Mouse (Mus musculus) right cerebral cortex, postnatal 25 days (tissue): Measurements from ENCODE around the gene Anp32e.
"Not testable (repeated sequence)": the region's sequence is repeated elsewhere in the genome, so short reads cannot be mapped to it uniquely, and the experiment has no call there.

Source experiments
- DNase-seq: peaks from one replicate; pipeline ENCODE4 v3.0.0; 2022

The Anp32e gene

DNA sequence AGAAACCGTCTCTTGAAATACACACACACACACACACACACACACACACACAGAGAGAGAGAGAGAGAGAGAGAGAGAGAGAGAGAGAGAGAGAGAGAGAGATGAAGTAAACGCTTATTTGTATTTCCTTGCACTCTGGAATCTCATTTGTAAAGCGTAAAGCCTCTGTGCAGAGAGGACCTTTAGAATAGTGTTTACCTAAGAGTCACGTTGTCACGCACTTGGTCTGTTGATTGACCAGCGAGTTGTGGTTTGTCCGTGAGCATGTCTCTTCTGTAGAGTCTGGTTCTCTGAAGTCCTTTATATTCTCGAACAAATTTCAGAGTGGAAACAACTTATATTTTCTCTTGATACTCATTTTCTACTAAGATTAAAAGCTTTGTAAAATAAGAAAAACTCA lies 15.7 kb downstream of the Anp32e start:
- no peak for DNase-seq

GRCm38 (mm10) chr3:95945731-95946240 lies 16.7 kb downstream of the Anp32e start:
- no peak for DNase-seq

GRCm38 (mm10) chr3:95948325-95948724 lies 19.3 kb downstream of the Anp32e start:
- DNase-seq = no peak

GRCm38 (mm10) chr3:95950763-95951551 lies 21.9 kb downstream of the Anp32e start:
- peak; percentile 91 for DNase-seq

DNA sequence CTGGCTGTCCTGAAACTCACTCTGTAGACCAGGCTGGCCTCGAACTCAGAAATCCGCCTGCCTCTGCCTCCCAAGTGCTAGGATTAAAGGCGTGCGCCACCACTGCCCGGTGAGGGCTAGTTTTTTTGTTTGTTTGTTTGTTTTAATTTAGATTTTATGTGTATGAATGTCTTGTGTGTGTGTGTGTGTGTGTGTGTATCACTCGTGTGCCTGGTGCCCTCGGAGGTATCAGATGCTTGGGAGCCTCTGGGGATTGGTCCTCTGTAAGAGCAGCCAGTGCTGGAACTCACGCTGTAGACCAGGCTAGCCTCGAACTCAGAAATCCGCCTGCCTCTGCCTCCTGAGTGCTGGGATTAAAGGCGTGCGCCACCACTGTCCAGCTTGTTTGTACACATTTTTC lies 22.5 kb downstream of the Anp32e start:
- DNase-seq = not testable (repeated sequence)

DNA sequence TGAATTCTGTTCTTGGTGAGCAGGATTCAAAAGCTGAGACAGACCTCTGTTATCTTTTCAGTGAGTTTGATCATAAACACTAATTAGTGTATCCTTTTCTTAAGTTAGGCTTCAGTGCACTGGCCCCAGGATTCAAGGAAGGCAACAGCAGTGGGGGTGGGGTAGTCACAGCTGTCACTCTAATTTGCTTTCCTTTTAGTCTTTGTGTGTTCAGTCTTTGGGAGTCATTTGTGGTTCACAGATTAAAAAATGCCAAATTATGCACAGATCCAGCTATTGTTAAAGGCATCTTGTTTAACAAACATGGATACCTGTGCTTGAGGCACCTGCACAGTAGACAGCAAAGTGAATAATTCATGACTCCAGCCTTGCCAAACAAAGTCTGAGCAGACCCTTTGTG lies 24.0 kb downstream of the Anp32e start:
- DNase-seq = no peak

GRCm38 (mm10) chr3:95953522-95953921 lies 24.5 kb downstream of the Anp32e start:
- DNase-seq = no peak

GRCm38 (mm10) chr3:95954648-95955173 lies 25.7 kb downstream of the Anp32e start:
- not testable (repeated sequence) for DNase-seq

DNA sequence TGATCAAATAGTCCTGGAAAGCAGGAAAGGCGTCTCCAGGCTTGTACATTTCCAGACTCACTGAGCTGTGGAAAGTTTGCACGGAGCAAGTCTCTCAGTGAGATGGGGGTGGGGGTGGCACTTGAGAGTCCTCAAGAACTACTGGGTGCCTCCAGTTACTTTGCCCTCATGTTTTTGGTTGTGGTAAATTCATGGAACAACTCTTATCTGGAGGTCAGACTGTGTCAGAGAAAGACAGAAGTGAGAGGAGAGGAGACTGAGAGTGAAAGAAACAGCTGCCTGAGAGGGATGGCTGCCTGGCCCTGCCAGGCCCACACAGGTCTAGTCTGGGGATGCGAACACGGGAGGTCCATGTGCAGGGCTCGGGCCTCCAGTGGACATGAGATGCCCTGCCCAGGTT lies 26.3 kb downstream of the Anp32e start:
- no peak for DNase-seq

- no peak for DNase-seq
Observed at GRCm38 (mm10) chr3:95957359-95958148, 28.5 kb downstream of the Anp32e start.

GRCm38 (mm10) chr3:95959082-95959481 lies 30.0 kb downstream of the Anp32e start:
- no peak for DNase-seq

GRCm38 (mm10) chr3:95959807-95960206 lies 30.8 kb downstream of the Anp32e start:
- no peak for DNase-seq

DNA sequence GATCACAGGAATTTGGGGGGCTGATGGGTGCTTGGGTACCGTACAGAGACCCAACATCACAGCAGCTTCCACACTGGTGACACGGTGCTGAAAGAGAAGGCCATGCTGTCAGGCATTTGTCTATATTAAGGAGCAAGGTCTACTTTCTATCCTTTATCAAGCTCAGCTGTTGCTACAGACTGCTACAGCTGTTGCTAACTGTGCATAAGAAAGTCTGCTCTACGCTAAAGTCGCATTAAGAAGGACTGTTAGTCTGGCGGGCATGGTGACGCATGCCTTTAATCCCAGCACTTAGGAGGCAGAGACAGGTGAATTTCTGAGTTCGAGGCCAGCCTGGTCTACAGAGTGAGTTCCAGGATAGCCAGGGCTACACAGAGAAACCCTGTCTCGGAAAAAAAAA lies 33.1 kb downstream of the Anp32e start:
- DNase-seq = not testable (repeated sequence)

GRCm38 (mm10) chr3:95963230-95963629 lies 34.2 kb downstream of the Anp32e start:
- DNase-seq = no peak

DNA sequence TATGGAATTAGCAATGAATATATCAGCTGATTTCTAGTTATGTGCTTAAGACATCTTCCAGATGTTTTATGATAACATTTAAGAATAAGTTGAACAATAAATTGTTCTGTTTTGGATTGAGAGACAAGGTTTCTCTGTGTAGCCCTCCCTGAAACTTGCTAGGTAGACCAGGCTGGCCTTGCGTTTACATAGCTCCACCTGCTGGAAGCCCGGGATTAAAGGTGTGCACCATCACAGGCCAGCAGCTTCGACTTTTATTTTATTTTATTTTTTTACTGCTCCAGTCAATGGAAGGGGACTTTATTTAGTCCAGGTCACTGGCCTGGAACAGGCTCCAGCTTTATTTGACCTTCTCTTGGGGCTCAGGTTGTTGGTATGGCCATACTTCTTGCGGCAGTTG lies 34.6 kb downstream of the Anp32e start:
- no peak for DNase-seq

DNA sequence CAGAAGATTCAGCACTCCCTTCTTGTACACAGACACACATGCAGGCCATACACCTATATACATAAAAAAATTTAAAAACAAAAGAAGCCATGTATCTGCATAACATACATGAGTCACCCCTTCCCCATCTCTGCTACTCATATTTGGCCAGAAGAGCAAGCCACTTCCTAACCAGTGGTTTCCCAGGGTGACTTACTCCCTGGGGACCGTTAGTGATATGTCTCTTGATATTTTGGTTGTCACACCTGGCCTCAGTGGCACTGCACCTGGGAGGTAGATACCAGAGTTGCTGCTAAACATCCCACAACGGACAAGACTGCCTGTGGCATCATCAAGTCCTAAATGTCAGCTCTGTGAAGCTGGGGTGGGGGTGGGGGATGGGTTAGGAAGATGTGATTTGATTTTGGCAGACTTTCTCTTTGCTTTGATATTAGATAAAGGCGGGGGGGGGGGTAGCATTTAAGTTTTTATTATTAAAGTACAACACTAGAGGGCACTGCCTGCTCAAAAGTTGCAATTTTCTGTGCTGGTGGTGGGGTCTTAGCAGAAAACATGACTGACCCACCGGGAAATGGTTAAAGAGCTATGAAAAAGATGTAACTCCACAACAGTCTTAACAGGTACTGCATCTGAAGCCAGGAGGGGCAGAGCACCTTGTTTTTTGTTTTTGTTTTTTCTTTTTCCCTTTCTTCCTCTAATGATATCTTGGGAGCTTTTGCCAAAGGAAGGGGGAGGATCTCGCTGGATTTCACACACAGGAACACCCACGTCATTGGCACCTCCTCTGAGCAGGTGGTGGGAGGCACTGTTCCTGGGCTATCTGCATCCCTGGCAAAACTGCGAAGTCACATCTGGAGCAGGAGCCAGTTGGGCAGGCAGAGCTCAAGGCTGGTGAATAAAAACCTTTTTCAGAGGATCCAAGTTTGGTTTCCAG lies 36.7 kb downstream of the Anp32e start:
- DNase-seq = peak; percentile 59

DNA sequence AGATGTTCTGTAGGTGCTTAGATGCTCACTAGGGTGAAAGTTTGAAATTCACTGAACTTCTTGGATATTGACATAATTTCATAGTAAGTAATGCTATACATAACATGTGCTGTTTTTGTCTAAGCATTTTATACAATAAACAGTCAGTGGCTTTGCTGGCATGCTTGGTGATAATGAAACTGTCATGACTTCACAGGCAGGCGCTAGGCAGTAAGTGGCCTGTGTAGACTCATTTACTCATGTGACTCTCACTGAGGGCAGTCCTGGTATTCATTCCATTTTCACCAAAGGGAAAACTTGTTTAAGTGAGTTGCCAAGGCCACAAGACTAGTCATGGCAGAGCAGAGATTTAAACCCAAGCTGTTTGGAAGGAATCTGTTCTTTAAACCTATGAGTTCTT lies 40.2 kb downstream of the Anp32e start:
- DNase-seq = no peak

DNA sequence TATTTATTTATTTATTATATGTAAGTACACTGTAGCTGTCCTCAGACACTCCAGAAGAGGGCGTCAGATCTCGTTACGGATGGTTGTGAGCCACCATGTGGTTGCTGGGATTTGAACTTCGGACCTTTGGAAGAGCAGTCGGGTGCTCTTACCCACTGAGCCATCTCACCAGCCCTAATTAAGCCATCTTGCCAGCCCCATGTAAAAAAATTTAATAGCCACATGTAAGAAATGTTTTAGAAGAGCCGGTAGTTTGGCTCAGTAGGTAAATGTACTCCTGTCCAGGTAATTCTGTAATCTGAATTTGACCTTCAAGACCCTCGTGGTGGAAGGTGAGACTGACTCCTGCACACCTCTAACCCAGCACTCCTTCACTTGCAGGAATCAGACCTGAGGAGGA lies 41.6 kb downstream of the Anp32e start:
- not testable (repeated sequence) for DNase-seq

DNA sequence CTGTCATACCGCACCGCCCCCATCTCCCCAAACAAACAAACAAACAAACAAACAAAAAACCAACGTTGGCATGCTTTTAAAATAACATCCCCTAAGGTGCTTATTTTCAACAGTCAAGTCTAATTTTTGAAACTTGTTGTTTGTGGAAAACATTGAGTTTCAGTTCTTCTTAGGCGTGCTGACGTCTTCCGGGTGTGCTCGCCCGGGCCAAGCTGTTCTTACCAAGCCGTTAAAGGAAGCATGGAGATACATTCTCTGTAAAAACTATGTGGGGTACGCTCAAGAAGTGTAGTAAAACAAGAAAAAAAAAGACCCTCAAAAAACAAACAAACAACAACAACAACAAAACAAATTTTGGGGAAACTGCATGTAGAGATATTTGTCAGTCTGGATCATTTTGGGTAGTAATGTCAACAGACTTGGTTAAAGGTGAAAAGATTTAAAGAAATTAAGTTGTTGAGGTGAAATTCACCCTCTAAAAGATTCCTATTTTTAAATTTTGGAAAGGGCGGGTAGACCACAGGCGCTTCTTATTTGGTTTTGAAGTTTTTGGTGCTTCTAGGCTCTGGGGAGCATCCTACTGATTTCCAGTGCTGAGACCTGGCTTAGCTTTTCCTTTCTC lies 43.3 kb downstream of the Anp32e start:
- no peak for DNase-seq

- no peak for DNase-seq
Observed at GRCm38 (mm10) chr3:95972873-95973634, 44.0 kb downstream of the Anp32e start.

DNA sequence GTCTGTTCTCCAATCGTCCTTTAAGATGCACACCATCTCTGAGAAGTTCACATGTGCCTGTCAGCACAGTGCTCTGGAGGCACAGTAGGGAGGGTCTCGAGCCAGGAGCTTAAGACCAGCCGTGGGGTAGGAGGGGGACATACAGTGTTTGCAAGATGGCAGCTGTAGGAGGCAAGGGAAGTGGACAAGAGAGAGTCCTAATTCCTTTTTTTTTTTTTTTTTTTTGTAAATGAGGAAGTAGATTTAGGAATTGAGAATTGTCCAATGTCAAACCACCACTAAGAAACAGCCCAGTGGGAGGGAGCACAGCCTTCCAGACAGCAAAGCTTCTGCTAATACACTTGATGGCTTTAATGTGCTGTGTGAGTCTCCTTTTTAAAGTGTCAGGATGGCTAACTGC lies 48.0 kb downstream of the Anp32e start:
- no peak for DNase-seq
